Mouse (Mus musculus): ENCODE measurements around the gene Abhd17b. TPM values are rescaled to one million over a fixed set of nuclear protein-coding genes. Genes with fewer than 3 reads are reported as not detected.
"Not testable (repeated sequence)": the region's sequence is repeated elsewhere in the genome, so short reads cannot be mapped to it uniquely, and the experiment has no call there.

Abhd17b gene
- polyA plus RNA-seq, 1 experiment = 12.6 TPM

DNA sequence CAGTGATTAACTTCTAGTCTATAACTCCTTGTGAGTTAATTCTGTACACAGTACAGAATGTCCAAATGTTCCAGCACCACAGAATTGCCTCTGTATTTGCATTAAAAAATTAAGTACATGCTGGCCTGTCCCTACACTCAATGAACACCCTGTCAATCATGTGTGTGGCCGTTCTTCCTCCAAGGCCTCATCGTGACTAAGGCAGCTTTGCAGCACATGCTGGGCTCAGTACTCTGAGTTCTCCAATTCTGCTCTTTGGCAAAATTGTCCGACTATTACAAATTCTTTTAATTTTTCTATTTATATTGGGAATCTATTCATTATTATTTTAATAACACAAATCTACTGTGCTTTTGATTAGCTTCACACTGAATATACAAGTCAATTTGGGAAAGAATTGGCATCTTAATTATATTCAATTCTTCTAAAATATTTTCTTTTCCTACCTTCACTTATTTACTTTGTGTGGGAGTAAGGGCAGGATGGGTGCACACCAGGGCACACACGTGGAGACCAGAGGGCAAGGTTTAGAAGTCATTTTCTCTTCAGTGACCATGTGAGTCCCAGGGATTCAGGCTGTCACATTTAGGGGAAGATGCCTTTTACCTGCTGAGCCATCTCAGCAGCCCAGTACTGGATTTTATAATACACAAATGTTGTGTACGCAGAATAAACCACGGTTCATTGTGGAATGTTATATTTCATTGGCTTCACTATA lies 26.6 kb upstream of the Abhd17b start:
- DNase-seq = no peak
- Histone ChIP-seq H3K4me3 (replicated peaks; ENCODE audit: extremely low read depth, low read depth, low read length) (no peak overlapping the region), H3K4me1 (ENCODE audit: control insufficient read depth, insufficient read depth, low read length) (peaks cover 2% of the 10 kb centered on the region)
- WGBS = 81% methylated on average over 6 of the region's 6 CpGs
- TF ChIP-seq CTCF (IDR thresholded peaks at IDR 0.05; ENCODE audit: insufficient read depth, low read length) (no peak), POLR2A (IDR thresholded peaks at IDR 0.05; ENCODE audit: borderline replicate concordance, extremely low read depth, low read depth, low read length) (no peak)

DNA sequence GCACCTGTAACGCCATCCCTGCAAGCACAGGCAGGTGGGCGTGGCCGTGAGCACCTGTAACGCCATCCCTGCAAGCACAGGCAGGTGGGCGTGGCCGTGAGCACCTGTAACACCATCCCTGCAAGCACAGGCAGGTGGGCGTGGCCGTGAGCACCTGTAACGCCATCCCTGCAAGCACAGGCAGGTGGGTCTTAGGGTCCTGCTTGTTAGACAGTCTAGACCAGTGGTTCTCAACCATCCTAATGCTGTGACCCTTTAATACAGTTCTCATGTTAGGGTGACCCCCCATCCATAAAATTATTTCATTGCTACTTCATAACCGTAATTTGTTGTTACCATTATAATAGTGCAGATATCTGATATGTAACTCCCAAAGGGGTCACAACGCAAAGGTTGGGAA lies 24.5 kb upstream of the Abhd17b start:
- not testable (repeated sequence) for H3K4me1 ChIP-seq (ENCODE audit: control insufficient read depth, insufficient read depth, low read length); H3K4me3 ChIP-seq (replicated peaks; ENCODE audit: extremely low read depth, low read depth, low read length); DNase-seq
- 61% methylated on average over 11 of the region's 11 CpGs for WGBS

DNA sequence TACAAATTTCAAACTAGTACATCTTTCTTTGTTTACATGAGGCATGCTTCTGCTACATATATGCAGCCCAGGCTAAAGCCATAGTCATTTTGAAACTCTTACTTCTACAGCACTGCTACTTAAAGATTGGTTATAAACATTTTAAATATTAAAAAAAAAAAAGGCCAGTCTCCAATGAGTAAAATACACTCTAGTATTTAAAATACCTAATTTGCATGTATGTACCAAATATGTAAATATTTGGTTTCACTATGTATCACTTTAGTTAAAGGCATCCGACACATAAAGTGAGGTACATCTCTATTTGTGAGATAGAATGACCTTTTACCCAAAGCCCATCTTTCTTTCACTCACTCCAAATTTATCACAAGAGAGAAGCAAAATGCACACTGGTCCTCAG lies 24.0 kb upstream of the Abhd17b start:
- no peak for TF ChIP-seq CTCF (IDR thresholded peaks at IDR 0.05; ENCODE audit: insufficient read depth, low read length)
- no peak for TF ChIP-seq POLR2A (IDR thresholded peaks at IDR 0.05; ENCODE audit: borderline replicate concordance, extremely low read depth, low read depth, low read length)
- no peak for DNase-seq
- 58% methylated on average over 1 of the region's 1 CpGs for whole genome bisulfite sequencing
- H3K4me1 ChIP-seq (ENCODE audit: control insufficient read depth, insufficient read depth, low read length) = peaks cover 2% of the 10 kb centered on the region; the same call in 1 of the 2 replicates
- H3K4me3 ChIP-seq (replicated peaks; ENCODE audit: extremely low read depth, low read depth, low read length) = no peak overlapping the region

DNA sequence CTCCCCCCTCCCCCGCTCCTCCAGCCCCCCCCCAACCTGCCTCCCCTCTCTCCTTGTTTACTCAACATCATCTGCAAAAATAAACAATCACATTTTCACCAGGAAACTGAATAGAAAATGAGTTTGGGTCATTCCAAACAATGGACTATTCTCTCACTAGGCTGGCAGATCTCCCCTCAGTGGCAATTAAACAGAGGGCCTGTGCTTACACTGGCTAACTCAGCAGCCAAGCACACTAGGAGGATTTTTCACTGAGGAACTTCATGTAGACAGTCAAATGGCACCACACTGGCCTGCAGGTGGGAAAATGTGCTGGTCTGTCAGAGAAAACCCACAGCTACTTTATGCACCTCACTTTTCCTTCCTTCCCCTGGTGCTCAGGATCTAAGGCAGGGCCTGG lies 23.5 kb upstream of the Abhd17b start:
- TF ChIP-seq CTCF (IDR thresholded peaks at IDR 0.05; ENCODE audit: insufficient read depth, low read length) (no peak), POLR2A (IDR thresholded peaks at IDR 0.05; ENCODE audit: borderline replicate concordance, extremely low read depth, low read depth, low read length) (no peak)
- no peak overlapping the region for H3K4me3 ChIP-seq (replicated peaks; ENCODE audit: extremely low read depth, low read depth, low read length)
- 30% methylated on average over 1 of the region's 1 CpGs for WGBS
- peaks cover 2% of the 10 kb centered on the region; the same call in 1 of the 2 replicates for H3K4me1 ChIP-seq (ENCODE audit: control insufficient read depth, insufficient read depth, low read length)
- DNase-seq = no peak

DNA sequence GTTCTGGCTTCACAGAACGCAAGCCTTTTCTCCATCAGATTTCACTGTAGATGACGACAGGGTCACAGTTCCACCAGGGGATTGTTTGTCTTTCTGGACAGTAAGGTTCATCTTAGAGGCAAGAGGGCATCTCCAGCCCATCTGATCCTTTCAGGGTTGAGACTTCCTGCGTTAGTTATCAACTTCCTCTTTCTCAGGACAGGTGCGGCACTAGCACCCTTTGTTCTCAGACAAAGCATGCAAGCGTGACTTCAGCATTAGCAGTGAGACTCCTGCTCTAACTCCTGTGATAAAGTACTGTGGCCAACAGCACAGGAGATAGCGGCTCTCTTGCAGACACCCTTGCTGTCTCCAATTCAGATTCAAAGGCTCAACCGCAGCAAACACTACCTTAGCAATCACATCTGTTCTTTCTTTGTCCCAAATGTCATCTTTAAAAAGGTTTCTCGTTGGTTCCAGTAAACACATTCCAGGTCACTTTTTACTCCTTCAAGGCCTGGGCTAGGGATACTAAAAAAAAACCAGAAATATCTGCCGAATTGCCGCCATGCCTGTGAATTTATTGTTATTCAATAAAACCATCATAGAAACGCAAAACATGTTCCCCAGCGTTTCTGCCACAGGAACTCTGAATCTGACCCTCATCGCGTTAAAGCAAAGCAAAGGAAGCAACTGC lies 22.2 kb upstream of the Abhd17b start:
- 46% methylated on average over 14 of the region's 14 CpGs for WGBS
- TF ChIP-seq CTCF (IDR thresholded peaks at IDR 0.05; ENCODE audit: insufficient read depth, low read length) = no peak
- no peak for TF ChIP-seq POLR2A (IDR thresholded peaks at IDR 0.05; ENCODE audit: borderline replicate concordance, extremely low read depth, low read depth, low read length)
- peaks cover 2% of the 10 kb centered on the region; the same call in 1 of the 2 replicates for H3K4me1 ChIP-seq (ENCODE audit: control insufficient read depth, insufficient read depth, low read length)
- no peak for DNase-seq
- H3K4me3 ChIP-seq (replicated peaks; ENCODE audit: extremely low read depth, low read depth, low read length) = no peak overlapping the region

DNA sequence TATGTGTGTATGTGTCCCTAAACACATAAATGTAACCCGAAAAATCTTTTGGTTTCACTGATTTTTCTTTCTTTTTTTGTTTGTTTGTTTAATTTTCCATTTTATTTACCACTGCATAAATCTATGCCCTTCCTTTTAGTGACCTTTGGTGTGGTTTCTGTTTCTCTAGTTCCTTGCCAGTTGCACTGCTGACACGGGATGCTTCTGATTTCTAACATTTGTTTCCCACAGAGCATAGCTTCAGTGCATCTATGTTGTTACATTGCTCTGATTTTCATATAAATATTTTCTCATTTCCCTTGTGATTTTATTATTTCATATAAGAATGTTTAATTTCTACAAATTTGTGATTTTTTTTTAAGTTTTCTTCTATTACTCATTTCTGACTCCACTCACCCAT lies 17.6 kb upstream of the Abhd17b start:
- DNase-seq = no peak
- Histone ChIP-seq H3K4me3 (replicated peaks; ENCODE audit: extremely low read depth, low read depth, low read length) (no peak overlapping the region), H3K4me1 (ENCODE audit: control insufficient read depth, insufficient read depth, low read length) (peaks cover 3% of the 10 kb centered on the region)
- TF ChIP-seq CTCF (IDR thresholded peaks at IDR 0.05; ENCODE audit: insufficient read depth, low read length) (no peak), POLR2A (IDR thresholded peaks at IDR 0.05; ENCODE audit: borderline replicate concordance, extremely low read depth, low read depth, low read length) (no peak)
- WGBS = 67% methylated on average over 2 of the region's 2 CpGs

DNA sequence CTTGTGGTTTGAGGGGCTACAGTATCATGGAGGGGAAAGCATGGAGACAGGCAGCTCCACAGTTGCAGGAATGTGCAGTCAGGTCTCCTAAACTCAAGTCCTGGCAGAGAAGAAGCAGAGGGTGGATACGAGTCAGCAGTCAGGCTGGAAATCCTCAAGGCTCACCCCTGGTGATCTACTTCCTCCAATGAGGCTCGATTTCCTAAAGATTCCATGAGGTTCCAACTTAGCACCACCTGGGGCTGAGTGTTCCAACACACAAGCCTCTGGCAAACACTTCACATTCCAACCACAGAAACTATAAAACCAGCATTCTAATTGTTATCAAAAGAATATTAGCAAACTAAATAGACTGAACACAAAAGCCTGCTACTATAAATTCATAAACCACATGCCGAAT lies 16.1 kb upstream of the Abhd17b start:
- Histone ChIP-seq H3K4me1 (ENCODE audit: control insufficient read depth, insufficient read depth, low read length) (peaks cover 3% of the 10 kb centered on the region), H3K4me3 (replicated peaks; ENCODE audit: extremely low read depth, low read depth, low read length) (no peak overlapping the region)
- no peak for DNase-seq
- TF ChIP-seq POLR2A (IDR thresholded peaks at IDR 0.05; ENCODE audit: borderline replicate concordance, extremely low read depth, low read depth, low read length) (no peak), CTCF (IDR thresholded peaks at IDR 0.05; ENCODE audit: insufficient read depth, low read length) (no peak)
- 43% methylated on average over 3 of the region's 3 CpGs for WGBS

DNA sequence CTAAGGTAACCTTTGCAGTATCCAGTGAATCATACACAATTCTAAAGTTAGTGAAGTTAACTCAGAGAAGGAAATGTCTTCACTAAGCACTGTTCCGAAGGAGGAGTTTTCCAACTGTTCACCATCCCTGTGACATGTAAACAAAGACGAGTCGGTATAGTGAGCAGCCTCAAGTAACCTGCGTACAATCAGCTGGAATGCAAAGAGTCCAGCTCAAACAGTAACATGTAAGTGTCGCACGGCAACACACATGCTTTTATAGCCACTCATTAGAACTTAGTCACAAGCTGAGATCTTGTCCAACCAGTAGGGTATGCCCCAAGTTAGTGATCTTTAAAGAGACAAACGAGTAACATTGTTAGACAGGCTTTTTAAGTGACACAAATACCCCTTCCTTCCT lies 15.3 kb upstream of the Abhd17b start:
- no peak for DNase-seq
- peaks cover 3% of the 10 kb centered on the region for H3K4me1 ChIP-seq (ENCODE audit: control insufficient read depth, insufficient read depth, low read length)
- no peak overlapping the region for H3K4me3 ChIP-seq (replicated peaks; ENCODE audit: extremely low read depth, low read depth, low read length)
- 45% methylated on average over 7 of the region's 7 CpGs for WGBS
- TF ChIP-seq POLR2A (IDR thresholded peaks at IDR 0.05; ENCODE audit: borderline replicate concordance, extremely low read depth, low read depth, low read length) = no peak
- TF ChIP-seq CTCF (IDR thresholded peaks at IDR 0.05; ENCODE audit: insufficient read depth, low read length) = no peak

DNA sequence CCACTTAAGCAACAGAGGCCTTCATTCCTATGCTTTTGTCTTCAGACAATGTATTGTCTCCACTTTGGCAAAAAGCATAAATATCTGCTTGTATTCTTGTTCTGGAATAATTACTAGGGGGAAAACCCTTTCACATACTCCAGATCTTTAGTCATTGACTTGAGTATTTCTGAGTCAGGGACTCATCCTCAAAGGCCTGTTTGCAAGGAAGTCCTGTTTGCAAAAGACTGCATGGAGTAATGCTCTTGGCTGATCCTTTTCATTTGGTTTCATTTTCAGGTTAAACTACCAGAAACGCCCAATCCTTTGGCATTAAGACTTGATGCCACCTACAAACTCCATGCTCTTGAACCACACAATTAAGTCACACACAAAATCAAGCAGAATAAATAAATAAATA lies 9.1 kb upstream of the Abhd17b start:
- no peak for DNase-seq
- Histone ChIP-seq H3K4me1 (ENCODE audit: control insufficient read depth, insufficient read depth, low read length) (peaks cover 20% of the 10 kb centered on the region), H3K4me3 (replicated peaks; ENCODE audit: extremely low read depth, low read depth, low read length) (no peak overlapping the region)
- TF ChIP-seq CTCF (IDR thresholded peaks at IDR 0.05; ENCODE audit: insufficient read depth, low read length) (no peak), POLR2A (IDR thresholded peaks at IDR 0.05; ENCODE audit: borderline replicate concordance, extremely low read depth, low read depth, low read length) (no peak)
- 19% methylated on average over 1 of the region's 1 CpGs for WGBS

DNA sequence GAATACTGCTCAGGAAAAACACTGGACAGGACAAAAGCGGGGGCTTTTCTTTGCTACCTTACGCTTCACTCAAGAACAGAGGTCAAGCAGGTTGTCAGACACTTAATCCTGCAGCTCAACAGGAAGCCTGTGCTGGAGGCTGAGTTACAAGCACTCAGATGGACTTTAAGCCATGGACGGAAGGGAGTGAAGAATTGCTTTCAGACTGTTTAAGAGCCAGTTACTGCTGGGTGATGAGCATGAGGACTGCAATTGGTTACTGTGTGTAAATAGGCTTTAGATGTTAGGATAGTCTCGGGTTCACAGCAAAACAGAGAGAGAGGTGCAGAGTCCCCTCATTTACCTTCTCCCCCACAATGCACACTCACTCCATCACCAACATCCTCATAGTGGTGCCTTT lies 7.7 kb upstream of the Abhd17b start:
- H3K4me3 ChIP-seq (replicated peaks; ENCODE audit: extremely low read depth, low read depth, low read length) = no peak overlapping the region
- DNase-seq = no peak
- H3K4me1 ChIP-seq (ENCODE audit: control insufficient read depth, insufficient read depth, low read length) = peaks cover 20% of the 10 kb centered on the region
- TF ChIP-seq CTCF (IDR thresholded peaks at IDR 0.05; ENCODE audit: insufficient read depth, low read length) = no peak
- no peak for TF ChIP-seq POLR2A (IDR thresholded peaks at IDR 0.05; ENCODE audit: borderline replicate concordance, extremely low read depth, low read depth, low read length)
- 54% methylated on average over 4 of the region's 4 CpGs for WGBS
